Mouse (Mus musculus): ENCODE measurements at regions not wholly inside any gene's neighbourhood (a gene's known extent, or its start where the extent isn't known, plus 50 kb on each side); places are given as distances from the start of the nearest gene placed in this dataset.

DNA sequence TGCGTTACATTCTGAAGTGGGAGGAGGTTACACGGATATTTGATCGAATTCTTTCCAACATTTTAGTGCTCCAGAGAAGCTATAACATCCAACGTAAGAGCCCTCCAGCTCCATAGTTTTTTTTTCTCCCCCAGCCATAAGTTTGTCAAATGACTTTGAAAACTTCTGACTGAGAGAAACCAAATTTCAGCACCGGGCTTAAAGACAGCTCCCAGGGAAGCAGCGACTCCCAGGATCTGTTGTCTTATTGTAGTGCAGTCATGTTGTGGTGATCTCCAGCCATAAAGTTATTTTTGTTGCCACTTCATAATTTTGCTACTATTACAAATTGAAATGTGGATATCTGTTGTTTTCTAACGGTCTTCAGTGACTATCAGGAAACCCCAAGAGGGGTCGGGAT is 77.8 kb upstream of the Chchd3 start:
- TF ChIP-seq EP300 (optimal IDR thresholded peaks at IDR 0.05) (no peak), CTCF (IDR thresholded peaks at IDR 0.05; ENCODE audit: low read depth) (no peak)
